Mouse (Mus musculus) heart, postnatal 36 days (tissue): ENCODE measurements at regions not wholly inside any gene's neighbourhood (a gene's known extent, or its start where the extent isn't known, plus 50 kb on each side); places are given as distances from the start of the nearest gene placed in this dataset.

Experiments
- DNase-seq, 2 experiments: peaks; one replicate each; pipeline ENCODE4 v3.0.0; 2021 to 2022
- intact Hi-C: fragments of 180-260 bp; cut with DNase I; formaldehyde crosslinking; loops from one replicate; pipeline ENCODE4 v1.15.1; 2025

GRCm38 (mm10) chr8:38723254-38723653 is 1729.8 kb downstream of the AI429214 start:
- intact Hi-C loops, result no loop called here
- DNase-seq, result no peak

- intact Hi-C loops, result no loop called here
- no peak for DNase-seq
Observed at GRCm38 (mm10) chr8:38725257-38725656, 1731.9 kb downstream of the AI429214 start.

- intact Hi-C loops, result no loop called here
- DNase-seq, result peak in 1 of 2 experiments; percentile 5
Observed at GRCm38 (mm10) chr8:38747134-38747533, 1753.7 kb downstream of the AI429214 start.

- no peak for DNase-seq
- intact Hi-C loops, result no loop called here
Observed at GRCm38 (mm10) chr8:38766626-38767226, 1773.3 kb downstream of the AI429214 start.

- intact Hi-C loops, result no loop called here
- DNase-seq, result no peak
Observed at GRCm38 (mm10) chr8:38812482-38812881, 1819.1 kb downstream of the AI429214 start.

- intact Hi-C loops, result no loop called here
- DNase-seq, result no peak
Observed at GRCm38 (mm10) chr8:38818163-38818562, 1824.8 kb downstream of the AI429214 start.

GRCm38 (mm10) chr8:38861436-38861835 is 1813.4 kb upstream of the Adam24 start:
- intact Hi-C loops, result no loop called here
- no peak for DNase-seq

GRCm38 (mm10) chr8:38867370-38867769 is 1807.5 kb upstream of the Adam24 start:
- no peak for DNase-seq
- intact Hi-C loops, result no loop called here
